Comparison of ENCODE assay signal across 27 mouse cellular contexts in the genomic region with DNA sequence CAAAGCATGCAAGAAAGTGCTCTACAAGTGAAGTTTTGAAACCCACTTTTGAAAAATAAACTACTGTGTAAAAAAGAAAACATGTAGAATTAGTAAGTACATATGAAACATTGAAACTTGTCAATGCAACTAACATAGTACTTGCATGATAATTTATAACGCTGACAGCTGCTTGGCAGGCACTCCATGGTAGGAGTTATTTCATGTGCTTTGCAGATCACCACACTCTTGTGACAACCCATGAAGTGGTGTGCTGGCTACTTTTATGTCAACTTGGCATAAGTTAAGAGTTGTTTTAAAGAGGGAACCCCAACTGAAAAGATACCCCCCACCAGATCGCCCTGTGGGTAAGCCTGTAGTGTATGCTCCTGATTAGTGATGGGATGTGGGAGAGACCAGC. TPM values are rescaled to one million over a fixed set of nuclear protein-coding genes. Genes with fewer than 3 reads are reported as not detected.
DNase-seq lines count a peak whose midpoint lies in the region; ATAC-seq and TF ChIP-seq lines count a peak whose summit lies in the region.
"Had no signal": no experiment of that assay in that cellular context is flagged by ENCODE, and none has a peak within 500 bp of the region (broad histone marks: within the 10 kb centered on the region; RNA-seq: fewer than 3 reads in every experiment).

No protein-coding gene starts in this region.

- no peaks in the 10 kb centered on the region for H3K9me3 ChIP-seq in heart, postnatal 0 days (replicated peaks; ENCODE audit: control insufficient read depth, low read length)
- H3K9me3 ChIP-seq: forebrain, embryonic 10.5 days; forebrain, embryonic 13.5 days; heart, embryonic 12.5 days; heart, embryonic 15.5 days had no signal

- H3K4me3 ChIP-seq in heart, postnatal 0 days (ENCODE audit: low read depth, low read length), result no peak overlapping the region
- H3K4me3 ChIP-seq: forebrain, embryonic 10.5 days; forebrain, embryonic 13.5 days; gastrocnemius, adult 2 months; heart, embryonic 12.5 days; heart, embryonic 15.5 days had no signal

- H3K9ac ChIP-seq in heart, postnatal 0 days (replicated peaks; ENCODE audit: low read depth, low read length), result no peak overlapping the region
- H3K9ac ChIP-seq: forebrain, embryonic 13.5 days; heart, embryonic 12.5 days; heart, embryonic 15.5 days; hindbrain, embryonic 14.5 days had no signal

- ATAC-seq in heart, postnatal 0 days (ENCODE audit: insufficient read depth, low read depth), result peak; percentile 68
- ATAC-seq: forebrain, embryonic 13.5 days; forebrain, embryonic 16.5 days; hindbrain, postnatal 0 days; inflammation-experienced regulatory T-cells, adult 6 months; intestine, embryonic 16.5 days; Patski had no signal

- no peak for TF ChIP-seq CTCF in heart, postnatal 0 days (IDR thresholded peaks at IDR 0.05; ENCODE audit: low read depth)

- peaks cover 5% of the 10 kb centered on the region for H3K4me1 ChIP-seq in heart, postnatal 0 days (ENCODE audit: control insufficient read depth, insufficient read depth)
- H3K4me1 ChIP-seq: forebrain, embryonic 10.5 days; forebrain, embryonic 13.5 days had no signal

- DNase-seq in heart, postnatal 0 days (ENCODE audit: low spot score), result peak; percentile 56
- no peak for DNase-seq in heart, adult 11 months
- peak; percentile 65 for DNase-seq in 3T3-L1 (ENCODE audit: low read depth, low spot score)
- peak; percentile 42 for DNase-seq in adipocyte (ENCODE audit: low spot score)
- DNase-seq in kidney, adult 9 months, result no peak
- no peak for DNase-seq in adrenal gland, postnatal 4 days (ENCODE audit: low spot score in 2 of 2)
- DNase-seq: adrenal gland, adult 2 months; adrenal gland, postnatal 14 days; cerebellum, adult 11-12 months; cerebellum, adult 8-10 months; cerebellum, postnatal 10 days; cerebellum, postnatal 36 days; gastrocnemius, adult 2 months; gastrocnemius, postnatal 14 days; heart, adult 18-20 months; heart, postnatal 14 days; heart, postnatal 4 days had no signal

- no peak for TF ChIP-seq EP300 in heart, postnatal 0 days (IDR thresholded peaks at IDR 0.05; ENCODE audit: low read depth)

- 0 out of 2 replicates have a peak, but pooled peaks cover 4% of the 10 kb centered on the region for H3K27me3 ChIP-seq in heart, postnatal 0 days (ENCODE audit: control insufficient read depth, insufficient read depth, low read length)
- H3K27me3 ChIP-seq: forebrain, embryonic 13.5 days; heart, embryonic 12.5 days; heart, embryonic 15.5 days; Patski had no signal

- 35% methylated on average over 2 of the region's 2 CpGs for WGBS in heart, postnatal 0 days

- peak overlapping the region; percentile 34; the same call in 1 of the 2 replicates for H3K27ac ChIP-seq in heart, postnatal 0 days (ENCODE audit: low read depth)
- H3K27ac ChIP-seq: forebrain, embryonic 10.5 days; forebrain, embryonic 13.5 days; gastrocnemius, adult 2 months; heart, embryonic 15.5 days; hindbrain, embryonic 14.5 days; hindbrain, postnatal 0 days had no signal

- no peak overlapping the region for H3K4me2 ChIP-seq in heart, postnatal 0 days (ENCODE audit: low read depth, low read length)
- H3K4me2 ChIP-seq: forebrain, embryonic 13.5 days; heart, embryonic 12.5 days; heart, embryonic 15.5 days; hindbrain, embryonic 14.5 days had no signal

- no peaks in the 10 kb centered on the region for H3K36me3 ChIP-seq in heart, postnatal 0 days (replicated peaks; ENCODE audit: control insufficient read depth, insufficient read depth, low read length)
- H3K36me3 ChIP-seq: forebrain, embryonic 10.5 days; heart, embryonic 12.5 days; heart, embryonic 15.5 days had no signal

RNA-seq across cellular contexts. Expression of a gene that starts 12.0 kb away (rescaled TPM):
- 0.15 and 1.7 TPM in 2 replicates for total RNA-seq in heart, postnatal 0 days (2014; rRNA removed; ENCODE audit: low replicate concordance)
- polyA plus RNA-seq in heart, postnatal 0 days (2015; fragmentation: Nextera tagmentation; extraction: Ambion mirVana), result 1.3 and 2.6 TPM in 2 replicates
- 10 to 100 TPM in 1 of 2 experiments, 1 to 10 TPM in 1; 3.8 to 13.3 TPM for total RNA-seq in adrenal gland, postnatal 4 days (2021)
- polyA plus RNA-seq: forebrain, embryonic 13.5 days; forebrain, embryonic 16.5 days had no signal

RNA-seq across cellular contexts. Expression of a gene that starts 41.6 kb away (rescaled TPM):
- 20.3 and 94.1 TPM in 2 replicates for total RNA-seq in heart, postnatal 0 days (2014; rRNA removed; ENCODE audit: low replicate concordance)
- polyA plus RNA-seq in heart, postnatal 0 days (2015; fragmentation: Nextera tagmentation; extraction: Ambion mirVana), result 33.1 and 34.3 TPM in 2 replicates
- 10 to 100 TPM; 69.8 to 70.7 TPM for total RNA-seq in adrenal gland, postnatal 4 days (2021)

Comparison
In these comparisons a context has a peak if more than half of its experiments do, and no peak if none do; other contexts are left out.
1. DNase-seq: peak in heart, postnatal 0 days (single experiment), 3T3-L1 (single experiment) and adipocyte (single experiment); none in heart, adult 11 months (single experiment), kidney, adult 9 months (single experiment) and adrenal gland, postnatal 4 days (0 of 2).